Mouse (Mus musculus) spleen, embryonic (tissue): ENCODE data around the gene Fbxl21.

Experiments
- CTCF ChIA-PET: fragments of 350-600 bp; sonication (Branson Sonifier 250); formaldehyde crosslinking; loops from one replicate; lab custom pipeline; 2022; lab: Charles Lee

Gene Fbxl21

GRCm38 (mm10) chr13:56534931-56535330, 12.7 kb downstream of the Fbxl21 start:
- CTCF ChIA-PET: no interaction called here

- CTCF ChIA-PET: no interaction called here
Measured at GRCm38 (mm10) chr13:56535570-56535969, 13.3 kb downstream of the Fbxl21 start.

- CTCF ChIA-PET: no interaction called here
Measured at GRCm38 (mm10) chr13:56537026-56537425, 14.8 kb downstream of the Fbxl21 start.

GRCm38 (mm10) chr13:56539846-56540245, 17.6 kb downstream of the Fbxl21 start:
- CTCF ChIA-PET: no interaction called here

GRCm38 (mm10) chr13:56543805-56544204, 21.5 kb downstream of the Fbxl21 start:
- CTCF ChIA-PET: no interaction called here

GRCm38 (mm10) chr13:56544956-56545355, 22.7 kb downstream of the Fbxl21 start:
- CTCF ChIA-PET: no interaction called here

- CTCF ChIA-PET: no interaction called here
Measured at GRCm38 (mm10) chr13:56548401-56548800, 26.1 kb downstream of the Fbxl21 start, which contains the start of gene Lect2. Gene Lect2 (minus strand): TSS chr13:56548502.

- CTCF ChIA-PET: no interaction called here
Measured at GRCm38 (mm10) chr13:56549364-56549763, 27.1 kb downstream of the Fbxl21 start.

GRCm38 (mm10) chr13:56550574-56550973, 28.3 kb downstream of the Fbxl21 start:
- CTCF ChIA-PET: no interaction called here

GRCm38 (mm10) chr13:56551661-56552060, 29.4 kb downstream of the Fbxl21 start:
- CTCF ChIA-PET: no interaction called here

GRCm38 (mm10) chr13:56553923-56554322, 31.7 kb downstream of the Fbxl21 start:
- CTCF ChIA-PET: no interaction called here

- CTCF ChIA-PET: no interaction called here
Measured at GRCm38 (mm10) chr13:56554409-56554808, 32.1 kb downstream of the Fbxl21 start.

GRCm38 (mm10) chr13:56555957-56556356, 33.7 kb downstream of the Fbxl21 start:
- CTCF ChIA-PET: no interaction called here

- CTCF ChIA-PET: no interaction called here
Measured at GRCm38 (mm10) chr13:56556701-56557100, 34.4 kb downstream of the Fbxl21 start.

GRCm38 (mm10) chr13:56558811-56559210, 36.5 kb downstream of the Fbxl21 start:
- CTCF ChIA-PET: no interaction called here

- CTCF ChIA-PET: no interaction called here
Measured at GRCm38 (mm10) chr13:56559841-56560370, 37.6 kb downstream of the Fbxl21 start.

- CTCF ChIA-PET: no interaction called here
Measured at GRCm38 (mm10) chr13:56561129-56561528, 38.9 kb downstream of the Fbxl21 start.

GRCm38 (mm10) chr13:56563075-56563474, 40.8 kb downstream of the Fbxl21 start:
- CTCF ChIA-PET: no interaction called here

GRCm38 (mm10) chr13:56566336-56566735, 44.1 kb downstream of the Fbxl21 start:
- CTCF ChIA-PET: no interaction called here

GRCm38 (mm10) chr13:56571645-56572044, 49.4 kb downstream of the Fbxl21 start:
- CTCF ChIA-PET: no interaction called here

- CTCF ChIA-PET: interaction anchor here (0.6 to 0.7 kb wide), 2 partner anchors 53 to 180 kb away, joined by 4 read pairs; no protein-coding TSS in a partner anchor
Measured at GRCm38 (mm10) chr13:56575074-56575473, 52.8 kb downstream of the Fbxl21 start.

- CTCF ChIA-PET: interaction anchor here (0.6 kb wide), 1 partner anchor 54 kb away, joined by 4 read pairs; no protein-coding TSS in a partner anchor
Measured at GRCm38 (mm10) chr13:56575701-56576321, 53.5 kb downstream of the Fbxl21 start.

- CTCF ChIA-PET: interaction anchor here (0.6 kb wide), 1 partner anchor 180 kb away, joined by 4 read pairs; no protein-coding TSS in a partner anchor
Measured at GRCm38 (mm10) chr13:56578097-56578496, 55.8 kb downstream of the Fbxl21 start.
